Mouse (Mus musculus) midbrain, postnatal 0 days (tissue): Measurements from ENCODE around the gene Tert. TPM values are rescaled to one million over a fixed set of nuclear protein-coding genes. Genes with fewer than 3 reads are reported as not detected.

Experiments
- ATAC-seq: fragments of 200-750 bp; cut with Nextera tagmentation; 2 replicates; pipeline ENCODE4 v1.8.0; 2017; ENCODE audit warnings: moderate number of reproducible peaks, mild to moderate bottlenecking, moderate TSS enrichment, moderate library complexity; ENCODE audit not compliant: low FRiP score
- DNase-seq: peaks from one replicate; pipeline ENCODE4 v3.0.0-alpha.2; 2015; ENCODE audit warnings: low spot score
- H3K27ac ChIP-seq: fragments of 300-500 bp; sonication (generic); 2 replicates; pipeline ENCODE4 v1.5.1; 2014; ENCODE audit warnings: low read depth, mild to moderate bottlenecking, low read length, mixed read lengths
- H3K27me3 ChIP-seq: fragments of 300-500 bp; sonication (generic); 2 replicates; pipeline ENCODE4 v1.6.1; 2014; ENCODE audit warnings: low read length, control low read depth, mixed read lengths; ENCODE audit not compliant: insufficient read depth
- H3K36me3 ChIP-seq: fragments of 300-500 bp; sonication (generic); 2 replicates; pipeline ENCODE4 v1.6.1; 2014; ENCODE audit warnings: low read length, control low read depth, mixed read lengths; ENCODE audit not compliant: insufficient read depth
- H3K4me1 ChIP-seq: fragments of 300-500 bp; sonication (generic); 2 replicates; pipeline ENCODE4 v1.6.1; 2014; ENCODE audit warnings: mild to moderate bottlenecking, control low read depth, antibody characterized with exemption, low read length, mixed read lengths; ENCODE audit not compliant: insufficient read depth
- H3K4me2 ChIP-seq: fragments of 300-500 bp; sonication (generic); 2 replicates; pipeline ENCODE4 v1.6.1; 2014; ENCODE audit warnings: low read depth, mild to moderate bottlenecking, low read length, mixed read lengths; ENCODE audit not compliant: poor library complexity, severe bottlenecking
- H3K4me3 ChIP-seq: fragments of 300-500 bp; sonication (generic); 2 replicates; pipeline ENCODE4 v1.5.1; 2014; ENCODE audit warnings: low read depth, mild to moderate bottlenecking, low read length, moderate library complexity
- H3K9ac ChIP-seq: fragments of 300-500 bp; sonication (generic); replicated peaks from 2 replicates; pipeline ENCODE4 v1.6.1; 2014; ENCODE audit warnings: mild to moderate bottlenecking, low read length, moderate library complexity, mixed read lengths; ENCODE audit not compliant: poor library complexity, severe bottlenecking
- H3K9me3 ChIP-seq: fragments of 300-500 bp; sonication (generic); 2 replicates; pipeline ENCODE4 v1.6.1; 2016; ENCODE audit warnings: low read length, control low read depth
- CTCF ChIP-seq: IDR thresholded peaks from 2 replicates; pipeline ENCODE4 v1.5.1; 2016; ENCODE audit warnings: antibody characterized with exemption, mild to moderate bottlenecking
- WGBS: fragments of 180-500 bp; shearing (Covaris S2); extraction: QIAGEN DNeasy Blood & Tissue Kit; methylation state at CpG from one replicate; pipeline ENCODE4 v1.1.7; 2014; 5-methylcytosine and 5-hydroxymethylcytosine counted together
- polyA plus RNA-seq: library from polyadenylated mRNA; unstranded; fragments of >200 nt; fragmentation: Nextera tagmentation; extraction: Ambion mirVana; gene quantifications from 2 replicates; pipeline ENCODE4 v1.2.1, GENCODE M21; 2015
- total RNA-seq: library from RNA; depleted of rRNA; stranded (reverse); fragments of >200 nt; gene quantifications from 2 replicates; pipeline ENCODE4 v1.2.3, GENCODE M21; 2014

Tert gene
- total and polyA plus RNA-seq, 2 experiments from 2014 or later, result 2.3 to 16.0 TPM

GRCm38 (mm10) chr13:73680394-73680793, 53.7 kb downstream of the Tert start:
- no peaks in the 10 kb centered on the region for H3K9me3 ChIP-seq
- WGBS, result 44% methylated on average over 1 of the region's 1 CpGs
- TF ChIP-seq CTCF, result no peak

DNA sequence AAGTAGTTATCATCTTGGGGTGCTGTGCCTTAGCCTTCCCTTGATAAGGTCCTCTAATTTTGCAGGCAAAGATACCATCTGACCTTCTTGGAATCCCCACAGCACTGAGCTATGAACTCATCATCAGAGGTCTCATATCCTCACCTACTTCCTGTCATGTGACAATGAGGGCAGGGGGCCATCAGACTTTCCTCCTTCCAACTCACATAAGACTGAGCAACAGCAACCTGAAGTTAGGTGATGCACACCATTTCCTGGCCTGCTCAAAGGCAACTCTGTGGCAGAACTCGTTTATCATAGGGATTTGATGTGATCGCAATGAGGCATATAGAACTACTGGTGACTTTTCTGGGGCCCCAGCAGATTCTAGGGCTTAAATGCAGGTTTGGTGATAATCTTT, 55.5 kb downstream of the Tert start:
- H3K9ac ChIP-seq, result no peak overlapping the region
- H3K4me1 ChIP-seq, result no peaks in the 10 kb centered on the region
- 92% methylated on average over 2 of the region's 2 CpGs for WGBS
- no peaks in the 10 kb centered on the region for H3K9me3 ChIP-seq
- H3K4me2 ChIP-seq, result no peak overlapping the region
- H3K36me3 ChIP-seq, result no peaks in the 10 kb centered on the region
- no peaks in the 10 kb centered on the region for H3K27me3 ChIP-seq
- DNase-seq (no peak), ATAC-seq (no peak)
- H3K4me3 ChIP-seq, result no peak overlapping the region
- TF ChIP-seq CTCF, result no peak
- H3K27ac ChIP-seq, result no peak overlapping the region

More at GRCm38 (mm10) chr13:73680394-73680793, 53.7 kb downstream of the Tert start:
- H3K27ac ChIP-seq, result no peak overlapping the region
- no peaks in the 10 kb centered on the region for H3K27me3 ChIP-seq
- no peak overlapping the region for H3K4me2 ChIP-seq
- no peak overlapping the region for H3K9ac ChIP-seq
- no peak for DNase-seq
- no peak for ATAC-seq
- H3K36me3 ChIP-seq, result no peaks in the 10 kb centered on the region
- no peak overlapping the region for H3K4me3 ChIP-seq
- no peaks in the 10 kb centered on the region for H3K4me1 ChIP-seq

DNA sequence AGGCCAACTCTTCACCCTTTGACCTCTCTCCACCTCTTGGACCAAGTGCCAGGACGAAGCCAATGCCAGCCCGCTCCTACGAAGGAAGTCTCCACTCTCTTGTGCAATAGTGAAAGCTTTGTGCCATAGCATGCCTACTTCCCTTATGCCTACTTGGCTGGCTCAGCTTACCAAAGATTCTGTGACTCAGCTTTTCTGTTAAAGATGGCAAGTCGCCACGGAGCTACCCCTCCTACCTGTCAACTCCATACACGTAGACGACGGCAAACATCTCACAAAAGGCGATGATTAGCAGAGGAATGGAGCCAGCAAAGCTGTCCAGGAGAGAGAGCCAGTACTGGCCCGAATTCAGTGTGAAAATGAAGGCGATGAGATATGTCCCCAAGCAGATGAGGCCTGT, 57.0 kb downstream of the Tert start:
- no peaks in the 10 kb centered on the region for H3K27me3 ChIP-seq
- H3K4me3 ChIP-seq, result no peak overlapping the region
- no peaks in the 10 kb centered on the region for H3K9me3 ChIP-seq
- no peak overlapping the region for H3K27ac ChIP-seq
- WGBS, result 88% methylated on average over 11 of the region's 11 CpGs
- no peaks in the 10 kb centered on the region for H3K4me1 ChIP-seq
- no peak for ATAC-seq
- no peak for DNase-seq
- no peak overlapping the region for H3K4me2 ChIP-seq
- no peak for TF ChIP-seq CTCF
- H3K9ac ChIP-seq, result no peak overlapping the region
- H3K36me3 ChIP-seq, result no peaks in the 10 kb centered on the region

DNA sequence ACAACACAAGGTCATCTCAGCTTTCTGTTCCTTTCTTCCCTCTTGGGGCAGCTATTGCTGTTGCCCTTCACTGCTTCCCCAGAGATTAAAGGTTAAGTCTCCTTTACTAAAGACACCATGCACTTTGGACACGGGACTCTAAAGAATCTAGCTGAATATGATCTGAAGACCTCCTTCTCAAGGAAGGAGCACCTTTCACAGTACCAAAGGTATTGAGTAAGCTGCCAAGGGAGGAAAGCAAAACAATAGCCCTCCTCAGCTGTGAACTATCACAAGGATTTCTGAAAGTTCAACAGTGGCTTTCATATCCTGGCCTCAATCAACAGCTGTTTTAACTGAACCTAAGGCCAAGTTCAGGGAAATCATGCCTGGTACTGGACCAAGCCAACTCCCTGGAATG, 57.7 kb downstream of the Tert start:
- no peaks in the 10 kb centered on the region for H3K9me3 ChIP-seq

DNA sequence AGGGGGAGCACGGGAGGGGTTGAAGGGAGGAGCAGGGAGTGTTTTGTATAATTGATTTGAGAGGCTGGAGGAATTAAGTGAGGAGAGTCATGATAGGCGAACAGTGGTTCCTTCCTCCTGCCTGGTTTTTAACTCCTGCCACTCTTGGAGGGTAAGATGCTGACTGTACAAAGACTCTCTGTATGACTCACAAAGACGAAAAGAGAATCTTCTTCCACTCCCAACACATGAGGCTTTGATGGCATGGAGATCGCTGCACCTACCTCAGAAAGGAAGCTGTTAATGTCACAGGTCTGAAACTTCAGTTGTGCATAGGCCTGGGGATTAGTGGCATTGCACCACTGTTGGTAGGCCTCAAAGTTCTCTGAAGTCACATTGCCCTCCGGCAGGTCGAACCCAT, 58.8 kb downstream of the Tert start:
- no peak overlapping the region for H3K9ac ChIP-seq
- no peaks in the 10 kb centered on the region for H3K4me1 ChIP-seq
- H3K9me3 ChIP-seq, result no peaks in the 10 kb centered on the region
- no peak for TF ChIP-seq CTCF
- H3K27ac ChIP-seq, result no peak overlapping the region
- 84% methylated on average over 6 of the region's 6 CpGs for WGBS
- H3K36me3 ChIP-seq, result no peaks in the 10 kb centered on the region
- no peak for ATAC-seq
- no peak for DNase-seq
- H3K4me3 ChIP-seq, result no peak overlapping the region
- no peaks in the 10 kb centered on the region for H3K27me3 ChIP-seq
- no peak overlapping the region for H3K4me2 ChIP-seq

More for the DNA sequence above, 57.7 kb downstream of the Tert start:
- no peak for TF ChIP-seq CTCF
- Histone ChIP-seq H3K4me2 (no peak overlapping the region), H3K36me3 (no peaks in the 10 kb centered on the region), H3K27me3 (no peaks in the 10 kb centered on the region), H3K4me3 (no peak overlapping the region), H3K4me1 (no peaks in the 10 kb centered on the region), H3K27ac (no peak overlapping the region), H3K9ac (no peak overlapping the region)
- 77% methylated on average over 1 of the region's 1 CpGs for WGBS
- no peak for ATAC-seq
- no peak for DNase-seq

DNA sequence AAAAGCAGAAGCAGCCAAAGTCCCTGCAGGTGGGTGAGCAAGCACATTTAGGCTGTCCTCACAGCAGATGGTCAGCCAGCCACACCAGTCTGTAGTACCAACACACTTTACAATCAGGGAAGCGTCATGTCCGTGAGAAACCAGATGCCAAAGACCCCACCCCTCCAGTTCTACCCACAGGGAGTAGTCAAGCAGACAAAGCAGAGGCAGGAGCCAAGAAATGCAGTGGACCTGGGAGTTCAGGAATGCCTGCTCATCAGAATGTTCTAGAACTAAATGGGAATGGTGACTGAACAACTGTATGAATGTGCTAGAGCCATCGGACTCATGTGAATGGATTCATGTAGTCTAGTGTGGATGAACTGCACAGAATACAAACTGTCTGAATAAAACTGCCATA, 60.9 kb downstream of the Tert start:
- H3K9me3 ChIP-seq, result no peaks in the 10 kb centered on the region
- no peak for TF ChIP-seq CTCF
- WGBS, result 75% methylated on average over 3 of the region's 3 CpGs
- no peaks in the 10 kb centered on the region for H3K27me3 ChIP-seq
- no peak overlapping the region for H3K4me3 ChIP-seq
- no peak for DNase-seq
- no peak overlapping the region for H3K9ac ChIP-seq
- H3K36me3 ChIP-seq, result no peaks in the 10 kb centered on the region
- H3K27ac ChIP-seq, result no peak overlapping the region
- ATAC-seq, result no peak
- no peak overlapping the region for H3K4me2 ChIP-seq
- H3K4me1 ChIP-seq, result no peaks in the 10 kb centered on the region
